Mouse (Mus musculus) hindbrain, embryonic 15.5 days (tissue): ENCODE measurements around the gene Adk. TPM values are rescaled to one million over a fixed set of nuclear protein-coding genes. Genes with fewer than 3 reads are reported as not detected.

Experiments used
- ATAC-seq: fragments of 200-750 bp; cut with Nextera tagmentation; 2 replicates; pipeline ENCODE4 v1.8.0; 2017; ENCODE audit warnings: low read depth, moderate number of reproducible peaks, moderate TSS enrichment; ENCODE audit not compliant: low FRiP score
- H3K27ac ChIP-seq: fragments of 300-500 bp; sonication (generic); replicated peaks from 2 replicates; pipeline ENCODE4 v1.5.1; 2015; ENCODE audit warnings: mild to moderate bottlenecking, inconsistent platforms
- H3K27me3 ChIP-seq: fragments of 300-500 bp; sonication (generic); 2 replicates; pipeline ENCODE4 v1.6.1; 2015; ENCODE audit warnings: control low read depth, inconsistent platforms
- H3K36me3 ChIP-seq: fragments of 300-500 bp; sonication (generic); 2 replicates; pipeline ENCODE4 v1.6.1; 2015; ENCODE audit warnings: control low read depth, inconsistent platforms
- H3K4me1 ChIP-seq: fragments of 300-500 bp; sonication (generic); replicated peaks from 2 replicates; pipeline ENCODE4 v1.6.1; 2015; ENCODE audit warnings: control low read depth, inconsistent platforms
- H3K4me2 ChIP-seq: fragments of 300-500 bp; sonication (generic); 2 replicates; pipeline ENCODE4 v1.6.1; 2015; ENCODE audit warnings: moderate library complexity, mild to moderate bottlenecking, inconsistent platforms
- H3K4me3 ChIP-seq: fragments of 300-500 bp; sonication (generic); 2 replicates; pipeline ENCODE4 v1.5.1; 2015; ENCODE audit warnings: mild to moderate bottlenecking, inconsistent platforms
- H3K9ac ChIP-seq: fragments of 300-500 bp; sonication (generic); 2 replicates; pipeline ENCODE4 v1.6.1; 2015; ENCODE audit warnings: inconsistent platforms
- H3K9me3 ChIP-seq: fragments of 300-500 bp; sonication (generic); 2 replicates; pipeline ENCODE4 v1.6.1; 2016; ENCODE audit warnings: control low read depth, inconsistent platforms
- WGBS: fragments of 180-500 bp; shearing (Covaris S2); methylation state at CpG from one replicate; pipeline ENCODE4 v1.1.7; 2015; 5-methylcytosine and 5-hydroxymethylcytosine counted together
- polyA plus RNA-seq: library from polyadenylated mRNA; unstranded; fragments of >200 nt; fragmentation: Nextera tagmentation; extraction: Ambion mirVana; gene quantifications from 2 replicates; pipeline ENCODE4 v1.2.1, GENCODE M21; 2015

Gene Adk
- polyA plus RNA-seq, 1 experiment from 2014 or later = 40.4 TPM

GRCm38 (mm10) chr14:21143406-21144115 lies 91.2 kb downstream of the Adk start:
- Histone ChIP-seq H3K4me3 (no peak overlapping the region), H3K36me3 (no peaks in the 10 kb centered on the region), H3K27me3 (no peaks in the 10 kb centered on the region), H3K9ac (no peak overlapping the region), H3K4me2 (no peak overlapping the region), H3K9me3 (no peaks in the 10 kb centered on the region), H3K27ac (no peak overlapping the region), H3K4me1 (no peaks in the 10 kb centered on the region)
- ATAC-seq = no peak
- WGBS = 69% methylated on average over 8 of the region's 8 CpGs

GRCm38 (mm10) chr14:21147171-21147570 lies 94.8 kb downstream of the Adk start:
- ATAC-seq = no peak
- H3K4me2 ChIP-seq = no peak overlapping the region
- WGBS = 93% methylated on average over 1 of the region's 1 CpGs
- H3K9me3 ChIP-seq = no peaks in the 10 kb centered on the region
- H3K4me3 ChIP-seq = no peak overlapping the region
- H3K27ac ChIP-seq = no peak overlapping the region
- H3K9ac ChIP-seq = no peak overlapping the region
- H3K4me1 ChIP-seq = no peaks in the 10 kb centered on the region
- H3K36me3 ChIP-seq = no peaks in the 10 kb centered on the region
- no peaks in the 10 kb centered on the region for H3K27me3 ChIP-seq

- no peak for ATAC-seq
- Histone ChIP-seq H3K27ac (no peak overlapping the region), H3K4me3 (no peak overlapping the region), H3K4me2 (no peak overlapping the region), H3K4me1 (no peaks in the 10 kb centered on the region), H3K36me3 (no peaks in the 10 kb centered on the region), H3K9ac (no peak overlapping the region), H3K9me3 (no peaks in the 10 kb centered on the region), H3K27me3 (no peaks in the 10 kb centered on the region)
- 80% methylated on average over 4 of the region's 4 CpGs for WGBS
Measured at GRCm38 (mm10) chr14:21150301-21150700, 97.9 kb downstream of the Adk start.

GRCm38 (mm10) chr14:21152055-21152454 lies 99.7 kb downstream of the Adk start:
- Histone ChIP-seq H3K36me3 (no peaks in the 10 kb centered on the region), H3K9ac (no peak overlapping the region), H3K27me3 (no peaks in the 10 kb centered on the region), H3K4me3 (no peak overlapping the region), H3K4me1 (no peaks in the 10 kb centered on the region), H3K27ac (no peak overlapping the region), H3K4me2 (no peak overlapping the region), H3K9me3 (no peaks in the 10 kb centered on the region)
- no peak for ATAC-seq
- WGBS = 96% methylated on average over 6 of the region's 6 CpGs

GRCm38 (mm10) chr14:21165706-21166105 lies 113.3 kb downstream of the Adk start:
- H3K4me1 ChIP-seq = no peaks in the 10 kb centered on the region
- WGBS = 47% methylated on average over 10 of the region's 10 CpGs
- no peak overlapping the region for H3K4me2 ChIP-seq
- no peaks in the 10 kb centered on the region for H3K9me3 ChIP-seq
- no peaks in the 10 kb centered on the region for H3K36me3 ChIP-seq
- no peaks in the 10 kb centered on the region for H3K27me3 ChIP-seq
- no peak overlapping the region for H3K27ac ChIP-seq
- no peak overlapping the region for H3K9ac ChIP-seq
- no peak overlapping the region for H3K4me3 ChIP-seq
- no peak for ATAC-seq

GRCm38 (mm10) chr14:21166114-21166513 lies 113.7 kb downstream of the Adk start:
- ATAC-seq = no peak
- WGBS = 83% methylated on average over 3 of the region's 3 CpGs
- no peaks in the 10 kb centered on the region for H3K36me3 ChIP-seq
- H3K4me2 ChIP-seq = no peak overlapping the region
- no peak overlapping the region for H3K27ac ChIP-seq
- no peaks in the 10 kb centered on the region for H3K4me1 ChIP-seq
- no peaks in the 10 kb centered on the region for H3K9me3 ChIP-seq
- H3K4me3 ChIP-seq = no peak overlapping the region
- H3K27me3 ChIP-seq = no peaks in the 10 kb centered on the region
- H3K9ac ChIP-seq = no peak overlapping the region

- no peak overlapping the region for H3K4me2 ChIP-seq
- H3K4me1 ChIP-seq = no peaks in the 10 kb centered on the region
- H3K4me3 ChIP-seq = no peak overlapping the region
- ATAC-seq = no peak
- 95% methylated on average over 1 of the region's 1 CpGs for WGBS
- H3K27ac ChIP-seq = no peak overlapping the region
- H3K9ac ChIP-seq = no peak overlapping the region
- no peaks in the 10 kb centered on the region for H3K9me3 ChIP-seq
- no peaks in the 10 kb centered on the region for H3K36me3 ChIP-seq
- no peaks in the 10 kb centered on the region for H3K27me3 ChIP-seq
Measured at GRCm38 (mm10) chr14:21173973-21174745, 121.8 kb downstream of the Adk start.

- no peaks in the 10 kb centered on the region for H3K36me3 ChIP-seq
- no peak overlapping the region for H3K9ac ChIP-seq
- no peaks in the 10 kb centered on the region for H3K4me1 ChIP-seq
- H3K4me2 ChIP-seq = no peak overlapping the region
- no peaks in the 10 kb centered on the region for H3K27me3 ChIP-seq
- no peaks in the 10 kb centered on the region for H3K9me3 ChIP-seq
- H3K4me3 ChIP-seq = no peak overlapping the region
- ATAC-seq = no peak
- H3K27ac ChIP-seq = no peak overlapping the region
- WGBS = 83% methylated on average over 2 of the region's 2 CpGs
Measured at GRCm38 (mm10) chr14:21174804-21175203, 122.4 kb downstream of the Adk start.

- Histone ChIP-seq H3K4me3 (no peak overlapping the region), H3K4me1 (no peaks in the 10 kb centered on the region), H3K9me3 (no peaks in the 10 kb centered on the region), H3K4me2 (no peak overlapping the region), H3K9ac (no peak overlapping the region), H3K27ac (no peak overlapping the region), H3K27me3 (no peaks in the 10 kb centered on the region), H3K36me3 (no peaks in the 10 kb centered on the region)
- WGBS = 84% methylated on average over 2 of the region's 2 CpGs
- no peak for ATAC-seq
Measured at GRCm38 (mm10) chr14:21177781-21178180, 125.4 kb downstream of the Adk start.

GRCm38 (mm10) chr14:21178356-21178755 lies 126.0 kb downstream of the Adk start:
- no peaks in the 10 kb centered on the region for H3K27me3 ChIP-seq
- H3K27ac ChIP-seq = no peak overlapping the region
- H3K4me1 ChIP-seq = no peaks in the 10 kb centered on the region
- H3K4me2 ChIP-seq = no peak overlapping the region
- H3K36me3 ChIP-seq = no peaks in the 10 kb centered on the region
- 82% methylated on average over 6 of the region's 6 CpGs for WGBS
- no peak overlapping the region for H3K9ac ChIP-seq
- no peak overlapping the region for H3K4me3 ChIP-seq
- H3K9me3 ChIP-seq = no peaks in the 10 kb centered on the region
- ATAC-seq = no peak

- Histone ChIP-seq H3K4me3 (no peak overlapping the region), H3K4me2 (no peak overlapping the region), H3K9me3 (no peaks in the 10 kb centered on the region), H3K4me1 (no peaks in the 10 kb centered on the region), H3K27me3 (no peaks in the 10 kb centered on the region), H3K36me3 (no peaks in the 10 kb centered on the region), H3K9ac (no peak overlapping the region), H3K27ac (no peak overlapping the region)
- 72% methylated on average over 3 of the region's 3 CpGs for WGBS
- no peak for ATAC-seq
Measured at GRCm38 (mm10) chr14:21181053-21181452, 128.7 kb downstream of the Adk start.

- Histone ChIP-seq H3K4me1 (no peaks in the 10 kb centered on the region; the same call in 1 of the 2 replicates), H3K9ac (no peak overlapping the region), H3K27me3 (no peaks in the 10 kb centered on the region), H3K4me2 (no peak overlapping the region), H3K36me3 (no peaks in the 10 kb centered on the region), H3K4me3 (no peak overlapping the region), H3K9me3 (no peaks in the 10 kb centered on the region), H3K27ac (no peak overlapping the region)
- ATAC-seq = no peak
- 71% methylated on average over 6 of the region's 6 CpGs for WGBS
Measured at GRCm38 (mm10) chr14:21191966-21192365, 139.6 kb downstream of the Adk start.
